Mouse (Mus musculus) layer of hippocampus, adult 9-11 months (tissue): ENCODE measurements around the gene Mdga1.
A peak's percentile ranks its signal among the peaks of the same experiment; 100 is the strongest.
"Not testable (repeated sequence)": the region's sequence is repeated elsewhere in the genome, so short reads cannot be mapped to it uniquely, and the experiment has no call there.

Experiments
- DNase-seq: peaks from one replicate; pipeline ENCODE4 v3.0.0; 2022

Mdga1 gene

DNA sequence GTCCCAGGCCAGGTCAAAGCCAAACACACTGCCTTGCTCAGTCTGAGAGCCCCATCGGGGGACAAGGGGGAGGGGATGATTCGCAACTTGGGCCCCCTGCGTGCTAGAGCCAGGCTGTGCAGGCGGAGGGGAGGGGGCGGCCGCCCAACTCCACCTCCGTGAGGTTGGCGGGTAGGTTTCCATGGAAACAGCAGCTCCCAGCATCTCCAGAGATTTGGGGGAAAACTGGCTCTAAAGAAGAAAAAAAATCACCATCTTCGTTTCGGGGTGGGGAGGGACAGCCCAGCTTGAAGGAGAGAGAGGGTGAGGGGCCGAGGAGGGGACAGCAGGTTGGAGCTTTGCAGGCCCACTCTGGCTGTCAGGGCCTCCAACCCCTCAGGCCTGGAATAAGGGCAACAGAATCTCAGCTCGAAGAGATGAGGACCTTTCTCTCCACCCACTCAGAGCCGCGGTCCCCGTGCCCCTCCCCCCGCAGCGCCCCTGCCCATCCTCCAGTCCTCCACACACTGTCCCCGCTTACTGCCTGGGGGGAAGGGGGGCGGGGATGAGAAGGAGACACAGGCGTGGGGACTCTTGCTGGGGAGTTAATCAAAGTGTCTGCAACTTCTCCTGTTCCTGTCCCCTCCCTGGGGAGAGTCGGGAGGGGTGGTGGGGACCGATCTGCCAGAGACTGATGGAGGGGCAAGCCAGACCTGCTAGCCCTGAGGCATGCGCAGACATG, 174.7 kb downstream of the Mdga1 start:
- DNase-seq: peak; percentile 41

DNA sequence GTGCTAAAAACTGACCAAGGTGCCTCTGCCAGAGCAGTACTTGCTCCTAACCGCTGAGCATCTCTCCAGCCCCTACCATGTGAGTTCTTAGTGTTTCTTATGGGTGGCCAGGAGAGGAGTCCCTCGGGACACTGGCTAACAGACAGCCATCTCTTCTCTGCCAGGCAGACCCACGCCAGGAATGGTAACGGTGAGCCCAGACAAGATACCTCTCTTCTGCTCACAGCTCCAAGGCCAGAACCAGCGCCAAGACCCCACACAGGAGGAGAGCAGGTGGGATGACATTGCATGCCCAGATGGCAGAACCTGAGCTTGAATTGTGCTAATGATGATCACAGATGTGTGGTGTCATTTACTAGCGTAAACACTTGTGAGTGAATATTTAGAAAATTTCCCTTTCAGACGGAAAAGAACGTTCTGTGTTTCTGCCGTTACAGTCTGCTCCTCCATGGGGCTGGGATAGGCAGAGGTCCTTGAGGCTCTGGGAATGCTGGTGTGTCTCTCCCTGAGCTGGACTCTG, 178.3 kb downstream of the Mdga1 start:
- DNase-seq: peak; percentile 31

GRCm38 (mm10) chr17:29790231-29790740, 179.6 kb downstream of the Mdga1 start:
- no peak for DNase-seq

- no peak for DNase-seq
These were observed 180.2 kb downstream of the Mdga1 start for GRCm38 (mm10) chr17:29789715-29790114.

DNA sequence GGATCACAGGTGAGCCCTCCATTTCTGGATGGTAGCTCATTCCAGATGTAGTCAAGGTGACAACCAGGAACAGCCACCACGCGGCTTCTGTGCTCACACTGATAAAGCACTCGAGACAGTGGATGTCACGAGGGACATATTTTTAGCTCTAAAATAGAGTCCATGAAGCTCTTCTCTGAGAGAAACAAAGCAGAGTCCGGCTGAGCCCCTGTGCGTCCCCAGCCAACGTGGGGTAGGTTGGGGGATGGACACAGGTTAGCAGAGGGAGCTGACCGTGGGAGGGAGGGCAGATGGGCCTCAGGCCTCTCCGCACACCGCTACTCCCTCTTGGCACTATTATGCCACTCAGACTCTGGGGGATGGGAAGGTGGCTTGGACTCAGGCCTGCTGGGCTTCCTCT, 181.3 kb downstream of the Mdga1 start:
- no peak for DNase-seq

- DNase-seq: no peak
These were observed 185.1 kb downstream of the Mdga1 start for GRCm38 (mm10) chr17:29784820-29785219.

- not testable (repeated sequence) for DNase-seq
These were observed 188.4 kb downstream of the Mdga1 start for GRCm38 (mm10) chr17:29781472-29781871.

- no peak for DNase-seq
These were observed 191.9 kb downstream of the Mdga1 start for GRCm38 (mm10) chr17:29778021-29778420.
